Mouse (Mus musculus) urinary bladder, postnatal 14 days (tissue): ENCODE measurements at regions not wholly inside any gene's neighbourhood (a gene's known extent, or its start where the extent isn't known, plus 50 kb on each side); places are given as distances from the start of the nearest gene placed in this dataset.

Experiments used
- DNase-seq: peaks from one replicate; pipeline ENCODE4 v3.0.0; 2021; ENCODE audit warnings: low spot score

GRCm38 (mm10) chr9:120628794-120629560, 57.7 kb downstream of the Rpl14 start:
- DNase-seq: no peak

GRCm38 (mm10) chr9:120629609-120630008, 58.4 kb downstream of the Rpl14 start:
- no peak for DNase-seq

DNA sequence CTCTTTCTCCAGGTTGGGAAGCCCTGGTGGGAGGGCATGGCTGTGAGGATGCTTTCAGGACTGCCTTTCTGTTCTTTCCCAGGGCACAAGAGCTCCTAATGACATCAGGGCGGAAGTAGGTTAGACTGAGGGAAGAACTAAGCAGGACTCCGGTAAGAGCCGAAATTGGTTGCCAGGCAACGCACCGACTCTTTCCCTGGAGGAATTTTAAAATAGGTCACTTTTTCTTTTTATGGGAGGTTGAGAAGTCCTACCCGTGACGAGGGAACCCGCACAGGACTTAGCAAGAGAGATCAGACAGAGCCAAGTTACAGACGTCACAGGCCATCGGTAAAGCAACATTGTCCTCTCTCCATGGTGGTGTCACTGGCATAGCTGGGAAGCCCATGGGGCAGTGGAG, 61.6 kb downstream of the Rpl14 start:
- DNase-seq: no peak

GRCm38 (mm10) chr9:120642656-120643055, 71.4 kb downstream of the Rpl14 start:
- no peak for DNase-seq

GRCm38 (mm10) chr9:120643371-120643770, 72.1 kb downstream of the Rpl14 start:
- DNase-seq: no peak

- no peak for DNase-seq
Observed at GRCm38 (mm10) chr9:120645776-120646175, 74.5 kb downstream of the Rpl14 start.

DNA sequence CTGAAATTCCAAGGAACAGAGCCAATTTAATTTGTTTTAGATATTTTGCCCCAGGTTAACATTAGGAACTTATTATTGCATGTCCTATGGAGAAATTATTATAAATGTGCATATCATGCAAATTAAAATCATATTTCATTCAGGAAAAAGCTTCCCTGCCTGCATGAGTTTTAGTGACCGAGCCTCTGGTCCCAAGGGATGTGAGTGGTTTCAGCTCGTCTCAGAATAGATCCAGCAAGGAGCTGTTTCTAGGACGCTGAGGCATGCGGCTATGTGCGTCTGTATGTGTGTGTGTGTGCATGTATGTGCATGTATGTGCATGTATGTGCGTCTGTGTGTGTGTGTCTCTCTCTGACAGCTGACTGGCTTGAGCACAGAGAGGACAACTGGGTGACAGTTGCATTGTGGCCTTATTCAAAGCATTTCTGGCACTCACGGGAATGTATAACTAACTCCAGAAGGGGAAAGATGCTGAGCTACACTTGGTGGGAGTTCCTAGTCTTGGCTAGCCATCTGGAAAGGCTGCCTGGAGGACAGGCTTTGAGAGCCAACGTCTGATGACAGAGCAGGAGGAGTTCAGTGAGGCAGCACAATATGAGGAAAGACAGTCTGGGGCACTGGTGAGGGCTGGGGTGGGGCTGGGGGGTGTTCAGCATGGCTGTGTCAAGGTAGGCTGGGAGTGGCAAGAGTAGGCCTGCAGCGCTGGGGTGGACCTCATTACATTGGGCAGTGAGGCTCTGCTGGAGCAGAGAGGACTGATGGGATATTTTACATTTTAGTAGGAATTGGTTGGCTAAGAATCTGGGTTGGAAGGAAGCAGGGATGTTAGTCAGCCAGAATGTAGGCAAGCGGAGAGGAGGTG, 75.8 kb downstream of the Rpl14 start:
- DNase-seq: no peak

- DNase-seq: no peak
Observed at GRCm38 (mm10) chr9:120647668-120647955, 76.4 kb downstream of the Rpl14 start.

GRCm38 (mm10) chr9:120652733-120653132, 81.5 kb downstream of the Rpl14 start:
- DNase-seq: no peak

- DNase-seq: no peak
Observed at GRCm38 (mm10) chr9:120653170-120653569, 81.9 kb downstream of the Rpl14 start.

DNA sequence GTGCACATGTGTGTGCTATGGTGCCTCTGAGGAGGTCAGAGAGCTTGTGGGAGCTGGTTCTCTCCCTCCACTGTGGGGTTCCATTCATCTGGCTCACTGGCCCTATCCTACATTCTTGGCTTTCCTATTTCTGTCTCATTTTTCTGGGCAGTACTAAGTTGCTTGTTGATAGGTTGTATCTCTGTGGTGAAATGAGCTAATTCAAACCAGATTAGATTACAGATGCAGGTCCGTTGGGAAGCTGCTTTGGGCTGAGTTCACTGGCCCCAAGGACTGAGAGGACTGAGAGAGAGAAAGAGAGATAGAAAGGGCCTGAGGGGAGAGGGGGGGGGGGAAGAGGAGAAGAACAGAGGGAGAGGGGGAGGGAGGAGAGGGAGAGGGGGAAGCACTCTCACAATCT, 83.5 kb downstream of the Rpl14 start:
- no peak for DNase-seq

GRCm38 (mm10) chr9:120656976-120657375, 85.7 kb downstream of the Rpl14 start:
- DNase-seq: no peak

GRCm38 (mm10) chr9:120657786-120658185, 86.5 kb downstream of the Rpl14 start:
- DNase-seq: no peak

DNA sequence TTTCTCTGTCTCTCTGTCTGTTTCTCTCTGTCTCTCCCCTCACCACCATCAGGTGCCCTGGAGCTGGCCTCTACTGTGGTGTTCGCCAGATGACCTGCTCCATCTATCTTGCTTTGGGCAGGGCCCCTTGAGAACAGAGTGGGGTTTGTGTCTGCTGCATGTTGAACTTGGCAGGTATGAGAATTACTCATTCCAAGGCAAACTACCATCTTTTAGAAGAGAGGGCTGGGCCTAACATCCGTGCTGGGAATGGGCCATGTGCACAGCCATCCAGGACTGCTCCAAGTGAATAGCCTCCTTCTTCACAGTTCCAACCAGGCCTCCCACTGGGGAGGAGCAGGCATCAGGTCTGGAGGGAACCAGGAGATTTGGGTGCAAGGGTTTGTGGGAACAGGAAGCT, 87.3 kb downstream of the Rpl14 start:
- peak; percentile 9 for DNase-seq

- DNase-seq: no peak
Observed at GRCm38 (mm10) chr9:120661226-120661625, 90.0 kb downstream of the Rpl14 start.

DNA sequence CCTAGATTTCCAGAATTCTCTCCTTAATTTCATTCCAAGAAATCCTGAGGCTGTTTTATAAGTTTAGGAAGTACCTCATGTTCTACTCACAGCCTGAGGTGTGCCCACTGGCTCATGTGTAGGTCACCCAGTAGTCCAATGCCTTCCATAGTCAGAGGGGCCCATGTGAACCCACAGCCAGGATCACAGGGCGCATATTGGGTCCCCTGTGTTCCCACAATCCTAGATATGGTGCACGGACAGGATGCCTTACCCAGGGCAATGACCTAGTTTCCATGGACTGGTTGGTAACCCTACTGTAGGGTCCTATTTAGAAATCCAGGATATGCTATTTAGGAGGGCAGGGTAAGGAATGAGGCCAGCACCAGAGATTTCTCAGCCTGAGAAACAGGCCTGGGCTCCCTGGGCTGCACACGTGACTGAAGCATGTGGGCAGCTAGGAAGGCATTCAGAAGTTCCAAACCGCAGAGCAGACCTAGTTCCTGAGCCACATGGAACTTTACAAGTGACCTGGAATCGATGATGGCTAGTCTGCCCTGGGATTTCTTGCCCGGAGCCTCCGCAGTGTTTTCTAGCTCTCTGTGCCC, 90.5 kb downstream of the Rpl14 start:
- DNase-seq: no peak

- DNase-seq: no peak
Observed at GRCm38 (mm10) chr9:120663181-120663580, 91.9 kb downstream of the Rpl14 start.

- no peak for DNase-seq
Observed at GRCm38 (mm10) chr9:120664086-120664485, 92.8 kb downstream of the Rpl14 start.

DNA sequence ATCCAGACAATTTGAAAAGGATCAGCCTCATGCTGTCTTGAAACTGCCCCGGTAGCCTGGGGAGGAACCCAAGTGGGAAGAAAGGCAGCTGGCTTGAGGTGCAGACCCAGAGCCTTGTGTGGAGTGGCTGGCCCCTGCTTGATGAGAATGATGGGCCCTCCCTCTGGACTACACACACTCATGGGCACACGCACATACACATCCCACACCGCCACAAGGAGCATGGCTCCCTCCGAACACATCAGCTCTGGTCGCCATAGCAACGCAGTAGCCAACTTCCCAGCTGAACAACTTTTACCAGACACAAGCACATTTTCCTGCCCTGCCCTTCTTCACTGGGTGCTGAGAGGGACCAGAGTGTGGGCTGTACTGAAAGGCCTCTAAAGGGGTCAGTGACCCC, 101.2 kb downstream of the Rpl14 start:
- no peak for DNase-seq

GRCm38 (mm10) chr9:120674855-120675254, 103.6 kb downstream of the Rpl14 start:
- DNase-seq: no peak

DNA sequence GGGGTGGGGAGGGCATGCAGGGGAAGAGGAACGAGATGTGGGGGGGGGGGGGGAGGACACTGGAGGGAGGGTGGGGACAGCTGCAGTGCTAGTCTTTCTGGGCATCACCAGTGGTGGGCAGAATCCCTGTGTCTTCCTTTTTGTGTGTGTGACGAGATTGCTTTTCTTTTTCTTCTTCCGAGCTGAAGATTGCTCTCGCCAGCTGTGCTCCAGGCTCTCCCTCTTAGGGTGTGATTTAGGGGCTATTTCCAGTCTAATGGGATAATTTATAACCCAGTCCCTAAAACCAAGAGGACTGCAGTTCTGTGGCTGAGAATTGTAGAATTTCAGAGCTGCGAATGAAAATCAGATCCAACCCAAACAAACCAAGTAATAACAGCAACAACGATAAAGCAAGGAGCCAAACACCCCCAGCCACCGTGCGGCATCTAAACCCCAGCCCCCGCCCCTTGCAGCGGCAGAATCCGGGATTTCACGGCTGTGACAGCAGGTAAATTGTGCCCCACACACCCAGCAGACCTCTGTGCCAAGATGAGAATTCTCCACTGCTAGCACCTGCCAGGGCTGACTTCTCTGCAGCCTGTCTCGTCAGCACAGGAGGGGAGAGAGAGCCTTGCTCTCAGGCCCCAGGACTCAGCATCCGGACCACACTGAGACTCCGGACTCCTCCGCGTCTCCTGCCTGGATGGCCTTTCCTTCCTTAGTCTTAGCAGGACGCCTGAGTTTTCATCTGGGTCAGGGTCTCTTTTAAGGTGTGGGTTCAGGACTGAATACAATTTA, 104.3 kb downstream of the Rpl14 start:
- DNase-seq: no peak

DNA sequence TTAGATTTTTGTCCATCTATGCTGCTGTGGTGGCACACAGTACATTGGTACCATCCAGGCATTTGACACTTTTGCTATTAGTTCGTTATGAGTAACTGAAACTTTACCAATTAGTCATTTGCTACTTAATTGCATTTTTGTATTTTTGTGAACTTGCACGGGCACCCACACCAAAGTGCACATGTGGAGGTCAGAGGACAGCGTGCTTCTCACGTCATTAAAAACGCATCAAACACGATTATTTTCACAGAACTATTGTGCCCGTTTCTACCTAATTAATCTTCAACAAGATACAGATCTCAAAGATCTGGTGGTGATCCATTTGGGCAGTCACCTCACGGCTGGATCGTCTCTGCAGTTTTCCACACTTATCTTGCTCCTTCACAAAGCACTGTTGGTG, 105.1 kb downstream of the Rpl14 start:
- no peak for DNase-seq
